Mouse (Mus musculus) MEL (cell line): ENCODE data around the gene Slc28a2. TPM values are rescaled to one million over a fixed set of nuclear protein-coding genes. Genes with fewer than 3 reads are reported as not detected.

Experiments used
- DNase-seq: peaks from one replicate; pipeline ENCODE4 v3.0.0; 2011; ENCODE audit warnings: low read depth, low spot score
- H3K27ac ChIP-seq: 2 replicates; pipeline ENCODE4 v1.5.1; 2012; ENCODE audit warnings: low read depth, mild to moderate bottlenecking, control low read depth, low read length, moderate library complexity; ENCODE audit not compliant: control insufficient read depth
- H3K27me3 ChIP-seq, 2 experiments: fragments of 150-350 bp in 1 of 2; sonication (generic) in 1 of 2; 2 replicates each; pipeline ENCODE4 v1.6.1; 2012; ENCODE audit warnings: low read length in 2 of 2, mild to moderate bottlenecking in 2 of 2, improper control_type of control experiment in 1 of 2, moderate library complexity in 1 of 2; ENCODE audit not compliant: insufficient read depth in 2 of 2, control insufficient read depth in 1 of 2
- H3K36me3 ChIP-seq, 2 experiments: 2 replicates each; pipeline ENCODE4 v1.6.1; 2012 to 2014; ENCODE audit warnings: low read length in 2 of 2, improper control_type of control experiment in 1 of 2, inconsistent platforms in 1 of 2, mild to moderate bottlenecking in 1 of 2; ENCODE audit not compliant: insufficient read depth in 2 of 2, control insufficient read depth in 1 of 2
- H3K4me1 ChIP-seq, 2 experiments: fragments of 150-350 bp in 1 of 2; sonication (generic) in 1 of 2; 2 replicates each; pipeline ENCODE4 v1.6.1; 2012; ENCODE audit warnings: low read length in 2 of 2, improper control_type of control experiment in 1 of 2, mild to moderate bottlenecking in 1 of 2; ENCODE audit not compliant: insufficient read depth in 2 of 2, control insufficient read depth in 1 of 2
- H3K4me3 ChIP-seq, 2 experiments: fragments of 150-350 bp in 1 of 2; sonication (generic) in 1 of 2; 2 replicates each; pipeline ENCODE4 v1.5.1; 2012; ENCODE audit warnings: low read depth in 2 of 2, low read length in 2 of 2, mild to moderate bottlenecking in 2 of 2, moderate library complexity in 2 of 2, control low read depth in 1 of 2, improper control_type of control experiment in 1 of 2; ENCODE audit not compliant: control insufficient read depth in 1 of 2, insufficient read depth in 1 of 2
- H3K79me2 ChIP-seq: 2 replicates; pipeline ENCODE4 v1.6.1; 2012; ENCODE audit warnings: mild to moderate bottlenecking, low read length, moderate library complexity; ENCODE audit not compliant: control insufficient read depth, poor library complexity, insufficient read depth
- H3K9ac ChIP-seq: 2 replicates; pipeline ENCODE4 v1.6.1; 2012; ENCODE audit warnings: low read depth, mild to moderate bottlenecking, control low read depth, low read length, moderate library complexity; ENCODE audit not compliant: control insufficient read depth, poor library complexity, severe bottlenecking
- H3K9me3 ChIP-seq: fragments of 150-350 bp; sonication (generic); replicated peaks from 2 replicates; pipeline ENCODE4 v1.6.1; 2012; ENCODE audit warnings: mild to moderate bottlenecking, low read length, improper control_type of control experiment, moderate library complexity; ENCODE audit not compliant: insufficient read depth
- GATA1 ChIP-seq: IDR thresholded peaks from 2 replicates; pipeline ENCODE4 v1.6.1; 2011; ENCODE audit warnings: low read depth, low read length, improper control_type of control experiment
- RCOR1 ChIP-seq: IDR thresholded peaks from 2 replicates; pipeline ENCODE4 v1.6.1; 2012; ENCODE audit warnings: low read depth, mild to moderate bottlenecking, inconsistent platforms, low read length, improper control_type of control experiment
- polyA plus RNA-seq, 2 experiments: library from polyadenylated mRNA; stranded (reverse) in 1 of 2; unstranded in 1 of 2; fragments of >175 nt in 1 of 2; fragments of >200 nt in 1 of 2; gene quantifications; 2 replicates each; pipeline versions ENCODE4 v1.2.1 to v1.2.4; 2012; ENCODE audit warnings: low replicate concordance in 2 of 2, low read depth in 1 of 2; ENCODE audit not compliant: insufficient read length in 2 of 2, insufficient read depth in 1 of 2, missing spikeins in 1 of 2
- total RNA-seq: library from RNA; depleted of rRNA; stranded (reverse); fragments of 300-350 nt; gene quantifications from 2 replicates; pipeline ENCODE4 v1.2.3, GENCODE M21; 2012; rRNA removed

Slc28a2 gene
- total and polyA plus RNA-seq, 3 experiments, result 1.3 to 2.6 TPM; not detected in 1

DNA sequence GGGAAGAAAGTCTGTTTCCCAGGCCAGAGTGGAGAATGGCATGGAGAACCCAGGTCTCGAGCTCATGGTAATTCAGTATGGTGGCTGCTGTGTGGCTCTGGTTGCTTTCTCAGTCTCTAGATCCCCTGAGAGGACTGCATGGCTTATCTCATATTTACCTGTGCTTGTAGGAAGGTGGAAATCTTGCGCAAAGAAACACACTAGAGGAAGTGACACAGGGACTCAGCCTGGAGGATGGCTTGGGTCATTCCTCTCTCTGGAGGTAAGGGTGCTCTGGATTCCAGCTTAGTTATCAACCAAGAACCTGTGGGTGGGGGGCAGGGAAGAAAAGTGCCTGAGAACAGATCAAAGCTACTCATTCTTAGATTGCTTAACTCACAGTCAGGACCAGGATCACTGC lies 60.4 kb downstream of the Slc28a2 start:
- Histone ChIP-seq H3K9ac (no peak overlapping the region), H3K79me2 (no peaks in the 10 kb centered on the region), H3K4me1 (no peaks in the 10 kb centered on the region), H3K4me3 (no peak overlapping the region), H3K9me3 (no peaks in the 10 kb centered on the region), H3K27ac (no peak overlapping the region), H3K27me3 (no peaks in the 10 kb centered on the region; a peak in 1 of 4 replicates), H3K36me3 (no peaks in the 10 kb centered on the region)
- TF ChIP-seq GATA1 (no peak), RCOR1 (no peak)
- DNase-seq, result no peak

Other genes with a start within 250 kb of the Slc28a2 start
- 0.58 and 0.72 TPM in 2 replicates for gene Patl2, start 240.3 kb upstream of the Slc28a2 start, total RNA-seq
- under 1 TPM in 1 of 2 experiments, not detected in 1; 0.84 TPM for gene Patl2, start 240.3 kb upstream of the Slc28a2 start, polyA plus RNA-seq
- not detected in 2 replicates for gene Terb2, start 240.2 kb upstream of the Slc28a2 start, total RNA-seq
- gene Terb2, start 240.2 kb upstream of the Slc28a2 start, polyA plus RNA-seq, result not detected
- gene Sord, start 191.7 kb upstream of the Slc28a2 start, total RNA-seq, result 39.6 and 41.1 TPM in 2 replicates
- 10 to 100 TPM in 1 of 2 experiments, not detected in 1; 61.7 TPM for gene Sord, start 191.7 kb upstream of the Slc28a2 start, polyA plus RNA-seq
- not detected in 2 replicates for gene Duox2, start 128.0 kb upstream of the Slc28a2 start, total RNA-seq
- not detected for gene Duox2, start 128.0 kb upstream of the Slc28a2 start, polyA plus RNA-seq
- not detected in 2 replicates for gene Duoxa2, start 127.6 kb upstream of the Slc28a2 start, total RNA-seq
- gene Duoxa2, start 127.6 kb upstream of the Slc28a2 start, polyA plus RNA-seq, result not detected
- gene Duoxa1, start 112.7 kb upstream of the Slc28a2 start, total RNA-seq, result not detected in 2 replicates
- gene Duoxa1, start 112.7 kb upstream of the Slc28a2 start, polyA plus RNA-seq, result not detected
- not detected in 2 replicates for gene Duox1, start 110.8 kb upstream of the Slc28a2 start, total RNA-seq
- under 1 TPM in 1 of 2 experiments, not detected in 1; 0.01 TPM for gene Duox1, start 110.8 kb upstream of the Slc28a2 start, polyA plus RNA-seq
- 3.6 and 4.3 TPM in 2 replicates for gene Shf, start 57.3 kb upstream of the Slc28a2 start, total RNA-seq
- 1 to 10 TPM in 1 of 2 experiments, not detected in 1; 9.7 TPM for gene Shf, start 57.3 kb upstream of the Slc28a2 start, polyA plus RNA-seq
- gene Gm14085, start 58.5 kb downstream of the Slc28a2 start, total RNA-seq, result 0.12 and 0.33 TPM in 2 replicates
- gene Gm14085, start 58.5 kb downstream of the Slc28a2 start, polyA plus RNA-seq, result under 1 TPM in 1 of 2 experiments, not detected in 1; 0.22 TPM
- not detected in 2 replicates for gene Gatm, start 184.8 kb downstream of the Slc28a2 start, total RNA-seq
- not detected for gene Gatm, start 184.8 kb downstream of the Slc28a2 start, polyA plus RNA-seq
- gene AA467197, start 210.5 kb downstream of the Slc28a2 start, total RNA-seq, result not detected in 2 replicates
- gene AA467197, start 210.5 kb downstream of the Slc28a2 start, polyA plus RNA-seq, result not detected